Mouse (Mus musculus): ENCODE measurements around the gene Idh3g. TPM values are rescaled to one million over a fixed set of nuclear protein-coding genes. Genes with fewer than 3 reads are reported as not detected.

Idh3g gene
- polyA plus RNA-seq (2012; rRNA removed) (366 and 388 TPM in 2 replicates), polyA plus RNA-seq (2014; fragmentation: Nextera tagmentation; extraction: Ambion mirVana) (217 and 220 TPM in 2 replicates)

DNA sequence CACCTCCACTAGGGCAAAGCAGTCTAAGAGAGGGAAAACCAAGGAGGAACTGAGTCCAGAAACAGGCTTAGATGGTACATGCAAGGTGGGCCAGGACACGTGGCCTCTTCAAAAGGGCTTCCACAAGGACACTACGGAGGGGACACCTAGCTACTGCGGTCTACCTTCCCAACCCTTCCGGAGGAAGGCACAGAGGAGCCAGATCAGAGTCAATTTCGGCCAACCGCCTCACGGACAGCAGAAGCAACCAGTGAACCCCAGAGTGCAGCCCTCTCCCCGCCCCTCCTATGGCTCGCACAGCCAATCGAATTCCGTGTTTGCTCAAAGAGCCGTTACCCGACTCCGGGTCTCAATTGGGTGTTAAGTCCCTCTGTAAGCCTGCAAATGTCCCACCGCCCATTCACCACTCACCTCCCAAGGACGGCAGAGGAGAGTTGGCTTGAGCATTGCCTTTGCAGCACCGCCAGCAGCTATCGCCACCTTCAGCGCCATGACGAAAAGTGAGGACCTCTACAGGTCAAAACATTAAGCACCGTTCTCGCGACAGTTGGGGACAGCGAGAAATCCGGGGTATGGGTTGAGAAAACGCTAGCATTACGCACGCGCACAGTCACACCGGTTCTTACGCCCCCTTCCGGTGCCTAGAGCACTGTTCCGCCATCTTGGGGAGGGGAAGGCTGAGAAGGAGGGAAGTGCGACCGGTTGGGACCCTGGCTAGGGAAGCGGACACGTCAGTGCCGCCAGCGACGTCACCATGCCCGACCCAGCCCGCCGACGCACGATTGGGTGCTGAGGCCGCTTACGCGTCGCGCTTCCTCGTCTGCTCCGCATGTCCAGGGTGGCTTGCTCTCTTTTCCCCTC is at the start of gene Idh3g, which contains the start of gene Ssr4:
Gene Idh3g, minus strand, starts transcription at position 534 of the 861 bp plus-strand sequence.
Gene Ssr4, plus strand, starts transcription at position 665 of the 861 bp plus-strand sequence.
- peak; percentile 28; the same call in 1 of the 2 replicates for TF ChIP-seq POLR2A (IDR thresholded peaks at IDR 0.05; ENCODE audit: borderline replicate concordance, extremely low read depth, insufficient read depth, insufficient read length)
- peak; percentile 97 for DNase-seq (ENCODE audit: low spot score)
- H3K9me3 ChIP-seq (ENCODE audit: control insufficient read depth, low read length): no peaks in the 10 kb centered on the region
- WGBS: 13% methylated on average over 34 of the region's 52 CpGs
- peak within 1 kb of the TSS; percentile 90 for H3K27ac ChIP-seq (replicated peaks; ENCODE audit: low read depth, low read length)
- H3K27me3 ChIP-seq (ENCODE audit: control insufficient read depth, insufficient read depth, low read length): no peaks in the 10 kb centered on the region
- H3K9ac ChIP-seq (ENCODE audit: low read depth, low read length, severe bottlenecking): peak within 1 kb of the TSS; percentile 70
- H3K4me2 ChIP-seq (replicated peaks; ENCODE audit: low read depth, low read length, severe bottlenecking): peak within 1 kb of the TSS; percentile 54
- no peaks in the 10 kb centered on the region for H3K4me1 ChIP-seq (ENCODE audit: control insufficient read depth, insufficient read depth, low read length)
- ATAC-seq (ENCODE audit: low FRiP score, low read depth): peak; percentile 96
- peaks cover 18% of the 10 kb centered on the region for H3K36me3 ChIP-seq (ENCODE audit: control insufficient read depth, insufficient read depth, low read length)
- peak within 1 kb of the TSS; percentile 56 for H3K4me3 ChIP-seq (replicated peaks; ENCODE audit: low read length)

GRCm38 (mm10) chrX:73835731-73836130 is 49.0 kb upstream of the Idh3g start:
- Histone ChIP-seq H3K27me3 (ENCODE audit: control insufficient read depth, insufficient read depth, low read length) (no peaks in the 10 kb centered on the region), H3K36me3 (ENCODE audit: control insufficient read depth, insufficient read depth, low read length) (no peaks in the 10 kb centered on the region), H3K4me1 (ENCODE audit: control insufficient read depth, insufficient read depth, low read length) (no peaks in the 10 kb centered on the region), H3K4me2 (replicated peaks; ENCODE audit: low read depth, low read length, severe bottlenecking) (no peak overlapping the region), H3K27ac (replicated peaks; ENCODE audit: low read depth, low read length) (no peak overlapping the region), H3K4me3 (replicated peaks; ENCODE audit: low read length) (no peak overlapping the region), H3K9ac (ENCODE audit: low read depth, low read length, severe bottlenecking) (no peak overlapping the region), H3K9me3 (ENCODE audit: control insufficient read depth, low read length) (no peaks in the 10 kb centered on the region)
- no peak for TF ChIP-seq POLR2A (IDR thresholded peaks at IDR 0.05; ENCODE audit: borderline replicate concordance, extremely low read depth, insufficient read depth, insufficient read length)
- WGBS: 93% methylated on average over 1 of the region's 1 CpGs
- no peak for ATAC-seq (ENCODE audit: low FRiP score, low read depth)
- DNase-seq (ENCODE audit: low spot score): no peak

- H3K4me1 ChIP-seq (ENCODE audit: control insufficient read depth, insufficient read depth, low read length): 0 out of 2 replicates have a peak, but pooled peaks cover 3% of the 10 kb centered on the region
- ATAC-seq (ENCODE audit: low FRiP score, low read depth) (peak; percentile 86), DNase-seq (ENCODE audit: low spot score) (peak; percentile 58)
- H3K27me3 ChIP-seq (ENCODE audit: control insufficient read depth, insufficient read depth, low read length): 0 out of 2 replicates have a peak, but pooled peaks cover 4% of the 10 kb centered on the region
- TF ChIP-seq POLR2A (IDR thresholded peaks at IDR 0.05; ENCODE audit: borderline replicate concordance, extremely low read depth, insufficient read depth, insufficient read length): 0 out of 2 replicates have a peak, but pooled peaks have one; percentile 21
- 18% methylated on average over 51 of the region's 84 CpGs for WGBS
- peak within 1 kb of the TSS; percentile 58 for H3K4me3 ChIP-seq (replicated peaks; ENCODE audit: low read length)
- no peaks in the 10 kb centered on the region for H3K9me3 ChIP-seq (ENCODE audit: control insufficient read depth, low read length)
- H3K36me3 ChIP-seq (ENCODE audit: control insufficient read depth, insufficient read depth, low read length): no peaks in the 10 kb centered on the region
- H3K27ac ChIP-seq (replicated peaks; ENCODE audit: low read depth, low read length): no peak within 1 kb of the TSS; the same call in 1 of the 2 replicates
- H3K4me2 ChIP-seq (replicated peaks; ENCODE audit: low read depth, low read length, severe bottlenecking): peak within 1 kb of the TSS; percentile 51
- peak within 1 kb of the TSS; percentile 70 for H3K9ac ChIP-seq (ENCODE audit: low read depth, low read length, severe bottlenecking)
Observed at GRCm38 (mm10) chrX:73824185-73825151, 37.8 kb upstream of the Idh3g start, which contains the start of gene Pdzd4. Gene Pdzd4 (minus strand): TSS chrX:73824969.

DNA sequence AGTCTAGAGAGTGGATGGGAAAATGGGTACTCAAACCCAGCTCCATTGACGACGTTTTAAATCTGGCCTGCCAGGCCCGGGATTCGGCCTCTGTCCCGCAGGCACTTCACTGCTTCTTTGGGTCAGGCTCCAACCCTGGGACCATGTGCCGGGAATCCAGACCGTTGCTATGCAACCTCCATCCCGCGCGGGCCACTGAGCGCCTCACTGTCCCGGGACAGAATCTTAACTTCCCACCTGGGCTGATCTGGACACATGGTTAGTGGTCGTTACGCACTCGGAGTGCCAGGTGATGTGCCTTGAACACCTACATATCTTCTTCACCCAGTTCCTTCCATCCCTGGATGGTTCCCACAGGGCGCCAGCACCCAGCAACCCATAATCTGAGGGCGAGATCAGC is 37.0 kb upstream of the Idh3g start:
- Histone ChIP-seq H3K27me3 (ENCODE audit: control insufficient read depth, insufficient read depth, low read length) (0 out of 2 replicates have a peak, but pooled peaks cover 4% of the 10 kb centered on the region), H3K4me1 (ENCODE audit: control insufficient read depth, insufficient read depth, low read length) (0 out of 2 replicates have a peak, but pooled peaks cover 3% of the 10 kb centered on the region), H3K27ac (replicated peaks; ENCODE audit: low read depth, low read length) (no peak overlapping the region), H3K9me3 (ENCODE audit: control insufficient read depth, low read length) (no peaks in the 10 kb centered on the region), H3K9ac (ENCODE audit: low read depth, low read length, severe bottlenecking) (peak overlapping the region; percentile 70; the same call in 1 of the 2 replicates), H3K4me3 (replicated peaks; ENCODE audit: low read length) (peak overlapping the region; percentile 58), H3K4me2 (replicated peaks; ENCODE audit: low read depth, low read length, severe bottlenecking) (peak overlapping the region; percentile 51), H3K36me3 (ENCODE audit: control insufficient read depth, insufficient read depth, low read length) (no peaks in the 10 kb centered on the region)
- TF ChIP-seq POLR2A (IDR thresholded peaks at IDR 0.05; ENCODE audit: borderline replicate concordance, extremely low read depth, insufficient read depth, insufficient read length): no peak
- no peak for DNase-seq (ENCODE audit: low spot score)
- 22% methylated on average over 16 of the region's 17 CpGs for WGBS
- no peak for ATAC-seq (ENCODE audit: low FRiP score, low read depth)

Measured in limb, embryonic 14.5 days (tissue).